1 mouse cellular context compared by ENCODE assay signal in genomic region chr11:6568584-6569409, GRCm38 (mm10).
TF ChIP-seq lines count a peak whose summit lies in the region.

No protein-coding gene starts in this region.

TF ChIP-seq in CH12.LX, 34 proteins besides CTCF, POLR2A, EP300 and RAD21:
- TF ChIP-seq SIN3A (IDR thresholded peaks at IDR 0.05; ENCODE audit: low read length) (no peak), RCOR1 (conservative IDR thresholded peaks at IDR 0.05; ENCODE audit: low read depth, low read length) (no peak), MAFK (IDR thresholded peaks at IDR 0.05; ENCODE audit: insufficient replicate concordance, low read length) (no peak), ELF1 (IDR thresholded peaks at IDR 0.05; ENCODE audit: low read depth, low read length) (no peak), POLR2AphosphoS2 (IDR thresholded peaks at IDR 0.05; ENCODE audit: low read depth, low read length) (no peak), MEF2A (IDR thresholded peaks at IDR 0.05; ENCODE audit: borderline replicate concordance, low read depth, low read length) (no peak), CHD1 (IDR thresholded peaks at IDR 0.05; ENCODE audit: low read depth, low read length) (no peak), ZKSCAN1 (IDR thresholded peaks at IDR 0.05; ENCODE audit: borderline replicate concordance, low read depth, low read length) (no peak), CHD2 (IDR thresholded peaks at IDR 0.05; ENCODE audit: low read length) (no peak), ETS1 (conservative IDR thresholded peaks at IDR 0.05; ENCODE audit: low read depth, low read length) (no peak), IRF4 (IDR thresholded peaks at IDR 0.05; ENCODE audit: low read depth, low read length) (no peak), JUN (IDR thresholded peaks at IDR 0.05; ENCODE audit: insufficient read depth, low read depth, low read length) (no peak), NELFE (IDR thresholded peaks at IDR 0.05; ENCODE audit: low read depth, low read length) (no peak), PAX5 (IDR thresholded peaks at IDR 0.05; ENCODE audit: low read length) (no peak), MXI1 (IDR thresholded peaks at IDR 0.05; ENCODE audit: low read depth, low read length) (no peak), SMC3 (IDR thresholded peaks at IDR 0.05; ENCODE audit: low read depth, low read length) (no peak; the same call in 1 of the 2 replicates), JUND (conservative IDR thresholded peaks at IDR 0.05; ENCODE audit: low read depth, low read length) (no peak), ZNF384 (IDR thresholded peaks at IDR 0.05; ENCODE audit: low read depth, low read length) (no peak), KAT2A (IDR thresholded peaks at IDR 0.05; ENCODE audit: insufficient replicate concordance, low read length) (no peak)
